Mouse (Mus musculus) heart, embryonic 16.5 days (tissue): ENCODE results near the gene Lap3. TPM values are rescaled to one million over a fixed set of nuclear protein-coding genes. Genes with fewer than 3 reads are reported as not detected.
A peak's percentile ranks its signal among the peaks of the same experiment; 100 is the strongest.

ENCODE experiments used
- ATAC-seq: fragments of 200-750 bp; cut with Nextera tagmentation; replicated peaks from 2 replicates; pipeline ENCODE4 v1.8.0; 2017; ENCODE audit warnings: moderate number of reproducible peaks; ENCODE audit not compliant: insufficient read depth, low FRiP score; ENCODE audit errors: extremely low read depth
- H3K27ac ChIP-seq: fragments of 300-500 bp; sonication (generic); 2 replicates; pipeline ENCODE4 v1.5.1; 2014; ENCODE audit warnings: mild to moderate bottlenecking, low read length, control low read depth, moderate library complexity
- H3K27me3 ChIP-seq: fragments of 300-500 bp; sonication (generic); 2 replicates; pipeline ENCODE4 v1.6.1; 2014; ENCODE audit warnings: low read length, mixed read lengths; ENCODE audit not compliant: control insufficient read depth, insufficient read depth
- H3K36me3 ChIP-seq: fragments of 300-500 bp; sonication (generic); 2 replicates; pipeline ENCODE4 v1.6.1; 2014; ENCODE audit not compliant: control insufficient read depth, insufficient read depth
- H3K4me1 ChIP-seq: fragments of 300-500 bp; sonication (generic); 2 replicates; pipeline ENCODE4 v1.6.1; 2014; ENCODE audit warnings: low read length, mixed read lengths; ENCODE audit not compliant: control insufficient read depth, insufficient read depth
- H3K4me2 ChIP-seq: fragments of 300-500 bp; sonication (generic); 2 replicates; pipeline ENCODE4 v1.6.1; 2014; ENCODE audit warnings: low read depth, mild to moderate bottlenecking, control low read depth, low read length
- H3K4me3 ChIP-seq: fragments of 300-500 bp; sonication (generic); 2 replicates; pipeline ENCODE4 v1.5.1; 2014; ENCODE audit warnings: mild to moderate bottlenecking, control low read depth, low read length
- H3K9ac ChIP-seq: fragments of 300-500 bp; sonication (generic); 2 replicates; pipeline ENCODE4 v1.6.1; 2014; ENCODE audit warnings: low read length, control low read depth
- H3K9me3 ChIP-seq: fragments of 300-500 bp; sonication (generic); replicated peaks from 2 replicates; pipeline ENCODE4 v1.6.1; 2016; ENCODE audit warnings: low read length; ENCODE audit not compliant: control insufficient read depth
- WGBS: fragments of 180-500 bp; shearing (Covaris S2); extraction: QIAGEN DNeasy Blood & Tissue Kit; methylation state at CpG from one replicate; pipeline ENCODE4 v1.1.7; 2014; 5-methylcytosine and 5-hydroxymethylcytosine counted together
- polyA plus RNA-seq: library from polyadenylated mRNA; unstranded; fragments of >200 nt; fragmentation: Nextera tagmentation; extraction: Ambion mirVana; gene quantifications from 2 replicates; pipeline ENCODE4 v1.2.1, GENCODE M21; 2015

Gene Lap3
- polyA plus RNA-seq, 1 experiment from 2014 or later = 76.4 TPM

- no peak overlapping the region for H3K9ac ChIP-seq
- no peak overlapping the region for H3K4me2 ChIP-seq
- no peaks in the 10 kb centered on the region for H3K27me3 ChIP-seq
- 7% methylated on average over 15 of the region's 17 CpGs for WGBS
- H3K36me3 ChIP-seq = no peaks in the 10 kb centered on the region
- 0 out of 2 replicates have a peak, but pooled peaks have one; percentile 41 for ATAC-seq
- no peaks in the 10 kb centered on the region for H3K4me1 ChIP-seq
- H3K27ac ChIP-seq = no peak overlapping the region
- H3K4me3 ChIP-seq = no peak overlapping the region
- H3K9me3 ChIP-seq = no peaks in the 10 kb centered on the region
Measured at GRCm38 (mm10) chr5:45534319-45535098, 41.3 kb downstream of the Lap3 start.

DNA sequence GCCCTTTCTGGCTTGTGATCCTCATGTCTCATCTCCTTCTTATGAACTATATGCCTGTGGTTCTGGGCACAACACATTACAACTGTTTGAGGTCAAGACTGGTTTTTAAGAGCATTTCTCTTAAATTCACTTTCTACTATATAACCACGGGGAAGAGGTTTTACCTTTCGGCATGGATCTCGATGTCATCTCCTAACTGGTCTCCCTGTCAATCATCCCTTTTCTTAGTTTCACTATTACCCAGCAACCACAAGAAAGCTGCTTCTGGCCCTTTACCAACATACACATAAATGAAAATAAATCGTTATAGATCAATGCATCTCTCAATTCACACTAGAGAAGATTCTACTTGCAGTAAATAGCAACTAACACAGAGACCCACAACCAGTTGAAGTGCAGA lies 42.0 kb downstream of the Lap3 start:
- ATAC-seq = no peak
- Histone ChIP-seq H3K36me3 (no peaks in the 10 kb centered on the region), H3K9ac (no peak overlapping the region), H3K27me3 (no peaks in the 10 kb centered on the region), H3K27ac (no peak overlapping the region), H3K9me3 (no peaks in the 10 kb centered on the region), H3K4me2 (no peak overlapping the region), H3K4me1 (no peaks in the 10 kb centered on the region), H3K4me3 (no peak overlapping the region)
- WGBS = 68% methylated on average over 4 of the region's 4 CpGs

DNA sequence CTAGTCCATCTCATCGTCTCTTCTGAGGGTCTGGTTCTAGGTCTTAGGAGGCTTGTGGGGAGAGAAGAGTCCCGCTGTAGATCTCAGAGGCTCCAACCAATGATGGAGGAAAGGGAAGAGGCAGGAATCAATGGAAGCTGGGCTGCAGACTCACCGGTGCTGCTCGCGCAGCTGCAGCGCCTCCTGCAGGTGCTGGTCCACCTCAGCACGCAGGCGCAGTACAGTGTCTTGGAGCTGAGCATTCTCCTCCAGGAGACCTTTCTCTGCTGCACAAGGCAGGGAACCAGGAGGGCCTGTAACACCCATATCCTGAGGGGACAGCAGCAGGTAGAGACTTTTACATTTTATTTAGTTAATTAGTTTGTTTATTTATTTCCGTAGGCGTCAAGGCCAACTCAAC lies 46.3 kb downstream of the Lap3 start:
- 48% methylated on average over 10 of the region's 10 CpGs for WGBS
- Histone ChIP-seq H3K4me1 (no peaks in the 10 kb centered on the region), H3K9ac (no peak overlapping the region), H3K4me3 (no peak overlapping the region), H3K9me3 (no peaks in the 10 kb centered on the region), H3K27ac (no peak overlapping the region), H3K36me3 (no peaks in the 10 kb centered on the region), H3K27me3 (no peaks in the 10 kb centered on the region), H3K4me2 (no peak overlapping the region)
- ATAC-seq = no peak

- H3K36me3 ChIP-seq = no peaks in the 10 kb centered on the region
- H3K4me1 ChIP-seq = no peaks in the 10 kb centered on the region
- ATAC-seq = no peak
- no peaks in the 10 kb centered on the region for H3K9me3 ChIP-seq
- H3K27me3 ChIP-seq = no peaks in the 10 kb centered on the region
- no peak overlapping the region for H3K4me2 ChIP-seq
- 40% methylated on average over 5 of the region's 5 CpGs for WGBS
- no peak overlapping the region for H3K4me3 ChIP-seq
- H3K27ac ChIP-seq = no peak overlapping the region
- no peak overlapping the region for H3K9ac ChIP-seq
Measured at GRCm38 (mm10) chr5:45543374-45543773, 50.2 kb downstream of the Lap3 start.

GRCm38 (mm10) chr5:45549586-45549985 lies 56.4 kb downstream of the Lap3 start:
- H3K36me3 ChIP-seq = no peaks in the 10 kb centered on the region
- no peak overlapping the region for H3K4me3 ChIP-seq
- H3K9ac ChIP-seq = no peak overlapping the region
- H3K27ac ChIP-seq = no peak overlapping the region
- no peaks in the 10 kb centered on the region for H3K9me3 ChIP-seq
- no peak for ATAC-seq
- H3K4me1 ChIP-seq = no peaks in the 10 kb centered on the region
- H3K27me3 ChIP-seq = no peaks in the 10 kb centered on the region
- 74% methylated on average over 1 of the region's 1 CpGs for WGBS
- H3K4me2 ChIP-seq = no peak overlapping the region

Other genes starting within 250 kb of the Lap3 start
- gene Qdpr, start 43.1 kb upstream of the Lap3 start, polyA plus RNA-seq = 112 and 113 TPM in 2 replicates
- not detected in 2 replicates for gene Clrn2, start 39.6 kb upstream of the Lap3 start, polyA plus RNA-seq
- gene Med28, start 26.9 kb downstream of the Lap3 start, polyA plus RNA-seq = 169 and 170 TPM in 2 replicates
- gene Fam184b, start 146.2 kb downstream of the Lap3 start, polyA plus RNA-seq = 0.12 and 0.25 TPM in 2 replicates
- 31.2 and 34.2 TPM in 2 replicates for gene Ncapg, start 176.5 kb downstream of the Lap3 start, polyA plus RNA-seq